In genomic region chr4:105260385-105260784, GRCm38 (mm10) we compare ENCODE assay signal across 22 mouse cellular contexts.
DNase-seq lines count a peak whose midpoint lies in the region; ATAC-seq lines count a peak whose summit lies in the region.
"Had no signal": no experiment of that assay in that cellular context is flagged by ENCODE, and none has a peak within 500 bp of the region (broad histone marks: within the 10 kb centered on the region; RNA-seq: fewer than 3 reads in every experiment).

No protein-coding gene starts in this region.

- H3K4me3 ChIP-seq in intestine, embryonic 16.5 days (ENCODE audit: low read length), result no peak overlapping the region
- no peak overlapping the region for H3K4me3 ChIP-seq in intestine, embryonic 15.5 days (replicated peaks)
- no peak overlapping the region for H3K4me3 ChIP-seq in embryonic facial prominence, embryonic 11.5 days (ENCODE audit: low read depth, low read length)
- H3K4me3 ChIP-seq in limb, embryonic 10.5 days, result no peak overlapping the region
- H3K4me3 ChIP-seq: forebrain, embryonic 12.5 days; heart, embryonic 13.5 days; hindbrain, embryonic 15.5 days; midbrain, embryonic 13.5 days; neural tube, embryonic 13.5 days had no signal

- 58% methylated on average over 2 of the region's 2 CpGs for WGBS in intestine, embryonic 16.5 days
- WGBS in intestine, embryonic 15.5 days, result 39% methylated on average over 2 of the region's 2 CpGs
- 50% methylated on average over 2 of the region's 2 CpGs for WGBS in embryonic facial prominence, embryonic 11.5 days
- 31% methylated on average over 2 of the region's 2 CpGs for WGBS in limb, embryonic 10.5 days

- H3K9me3 ChIP-seq in intestine, embryonic 16.5 days (ENCODE audit: control insufficient read depth, low read length), result no peaks in the 10 kb centered on the region
- H3K9me3 ChIP-seq in intestine, embryonic 15.5 days, result no peaks in the 10 kb centered on the region
- H3K9me3 ChIP-seq in embryonic facial prominence, embryonic 11.5 days (replicated peaks; ENCODE audit: control insufficient read depth, low read length), result no peaks in the 10 kb centered on the region
- H3K9me3 ChIP-seq in limb, embryonic 10.5 days (replicated peaks), result no peaks in the 10 kb centered on the region
- H3K9me3 ChIP-seq: forebrain, embryonic 12.5 days; heart, embryonic 13.5 days; hindbrain, embryonic 15.5 days; midbrain, embryonic 13.5 days; neural tube, embryonic 13.5 days had no signal

- H3K27me3 ChIP-seq in intestine, embryonic 16.5 days (replicated peaks; ENCODE audit: control insufficient read depth, insufficient read depth, low read length), result no peaks in the 10 kb centered on the region
- no peaks in the 10 kb centered on the region for H3K27me3 ChIP-seq in intestine, embryonic 15.5 days (replicated peaks)
- H3K27me3 ChIP-seq in embryonic facial prominence, embryonic 11.5 days (ENCODE audit: control insufficient read depth, insufficient read depth, low read length), result no peaks in the 10 kb centered on the region
- no peaks in the 10 kb centered on the region for H3K27me3 ChIP-seq in limb, embryonic 10.5 days (ENCODE audit: low read depth, poor library complexity, severe bottlenecking)
- H3K27me3 ChIP-seq: forebrain, embryonic 12.5 days; heart, embryonic 13.5 days; hindbrain, embryonic 15.5 days; midbrain, embryonic 13.5 days; neural tube, embryonic 13.5 days had no signal

- peak; percentile 41 for DNase-seq in NIH3T3 (ENCODE audit: low read depth)
- peak; percentile 68 for DNase-seq in embryonic facial prominence, embryonic 11.5 days (ENCODE audit: low spot score)
- DNase-seq in limb, embryonic 10.5 days (ENCODE audit: low spot score), result peak; percentile 52
- no peak for DNase-seq in left cerebral cortex, adult 8-10 months (ENCODE audit: low spot score in 2 of 2)
- DNase-seq in left cerebral cortex, postnatal 14 days (ENCODE audit: low spot score in 2 of 2), result no peak
- DNase-seq: adrenal gland, postnatal 25 days; cerebellum, adult 18-20 months; cerebellum, postnatal 25 days; gastrocnemius, postnatal 14 days; heart, adult 18-20 months; thymus, adult 2 months had no signal

- H3K9ac ChIP-seq in intestine, embryonic 16.5 days (ENCODE audit: low read depth, low read length), result no peak overlapping the region
- H3K9ac ChIP-seq in intestine, embryonic 15.5 days, result no peak overlapping the region
- no peak overlapping the region for H3K9ac ChIP-seq in embryonic facial prominence, embryonic 11.5 days (replicated peaks; ENCODE audit: low read length)
- H3K9ac ChIP-seq: forebrain, embryonic 12.5 days; heart, embryonic 13.5 days; hindbrain, embryonic 15.5 days; liver, embryonic 14.5 days; midbrain, embryonic 13.5 days; neural tube, embryonic 13.5 days had no signal

- no peak for ATAC-seq in intestine, embryonic 16.5 days
- no peak for ATAC-seq in intestine, embryonic 15.5 days
- ATAC-seq in embryonic facial prominence, embryonic 11.5 days (replicated peaks; ENCODE audit: insufficient number of reproducible peaks, low FRiP score, low TSS enrichment, low read depth), result peak; percentile 67; the same call in 1 of the 2 replicates
- ATAC-seq in megakaryocyte-erythroid progenitor cell, adult 5-6 weeks (replicated peaks; ENCODE audit: low FRiP score, low TSS enrichment, poor library complexity, severe bottlenecking), result no peak
- ATAC-seq: midbrain, embryonic 13.5 days had no signal

- intact Hi-C loops in left cerebral cortex, postnatal 14 days (cut with DNase I), result no loop called here

- peaks cover 6% of the 10 kb centered on the region for H3K4me1 ChIP-seq in intestine, embryonic 16.5 days (ENCODE audit: control insufficient read depth, insufficient read depth, low read length)
- 0 out of 2 replicates have a peak, but pooled peaks cover 2% of the 10 kb centered on the region for H3K4me1 ChIP-seq in intestine, embryonic 15.5 days (replicated peaks)
- H3K4me1 ChIP-seq in embryonic facial prominence, embryonic 11.5 days (ENCODE audit: control insufficient read depth, insufficient read depth, low read length), result no peaks in the 10 kb centered on the region
- peaks cover 38% of the 10 kb centered on the region for H3K4me1 ChIP-seq in limb, embryonic 10.5 days
- H3K4me1 ChIP-seq: forebrain, embryonic 12.5 days; hindbrain, embryonic 15.5 days; midbrain, embryonic 13.5 days; neural tube, embryonic 13.5 days had no signal

- no peak overlapping the region for H3K4me2 ChIP-seq in intestine, embryonic 16.5 days (ENCODE audit: low read depth, low read length)
- H3K4me2 ChIP-seq in intestine, embryonic 15.5 days (replicated peaks), result no peak overlapping the region
- H3K4me2 ChIP-seq in embryonic facial prominence, embryonic 11.5 days (ENCODE audit: low read depth, low read length), result no peak overlapping the region
- H3K4me2 ChIP-seq: forebrain, embryonic 12.5 days; heart, embryonic 13.5 days; hindbrain, embryonic 15.5 days; midbrain, embryonic 13.5 days; neural tube, embryonic 13.5 days had no signal

- H3K27ac ChIP-seq in intestine, embryonic 16.5 days (ENCODE audit: low read length), result peak overlapping the region; percentile 13; the same call in 1 of the 2 replicates
- no peak overlapping the region for H3K27ac ChIP-seq in intestine, embryonic 15.5 days
- 0 out of 2 replicates have a peak overlapping the region, but pooled peaks have one; percentile 0 for H3K27ac ChIP-seq in embryonic facial prominence, embryonic 11.5 days (replicated peaks; ENCODE audit: low read depth, low read length)
- peak overlapping the region; percentile 70; the same call in 1 of the 2 replicates for H3K27ac ChIP-seq in limb, embryonic 10.5 days
- H3K27ac ChIP-seq: forebrain, embryonic 12.5 days; heart, embryonic 13.5 days; hindbrain, embryonic 15.5 days; liver, embryonic 14.5 days; macrophage; midbrain, embryonic 13.5 days; neural tube, embryonic 13.5 days had no signal

- no peaks in the 10 kb centered on the region for H3K36me3 ChIP-seq in intestine, embryonic 16.5 days (ENCODE audit: control insufficient read depth, insufficient read depth, low read length)
- no peaks in the 10 kb centered on the region for H3K36me3 ChIP-seq in intestine, embryonic 15.5 days
- H3K36me3 ChIP-seq in embryonic facial prominence, embryonic 11.5 days (replicated peaks; ENCODE audit: control insufficient read depth, insufficient read depth, low read depth, low read length), result no peaks in the 10 kb centered on the region
- H3K36me3 ChIP-seq in limb, embryonic 10.5 days, result no peaks in the 10 kb centered on the region
- H3K36me3 ChIP-seq: forebrain, embryonic 12.5 days; G1E; heart, embryonic 13.5 days; hindbrain, embryonic 15.5 days; midbrain, embryonic 13.5 days; neural tube, embryonic 13.5 days had no signal

Comparison
In these comparisons a context has a peak if more than half of its experiments do, and no peak if none do; other contexts are left out.
1. DNase-seq: peak in NIH3T3 (single experiment), embryonic facial prominence, embryonic 11.5 days (single experiment) and limb, embryonic 10.5 days (single experiment); none in left cerebral cortex, adult 8-10 months (0 of 2) and left cerebral cortex, postnatal 14 days (0 of 2).